Comparison of ENCODE assay signal across 7 mouse cellular contexts in genomic region chr13:9763828-9764645, GRCm38 (mm10). TPM values are rescaled to one million over a fixed set of nuclear protein-coding genes. Genes with fewer than 3 reads are reported as not detected.
A peak's percentile ranks its signal among the peaks of the same experiment; 100 is the strongest.
DNase-seq lines count a peak whose midpoint lies in the region; ATAC-seq and TF ChIP-seq lines count a peak whose summit lies in the region.

No protein-coding gene starts in this region.

- H3K4me2 ChIP-seq in limb, embryonic 14.5 days (replicated peaks; ENCODE audit: low read depth, low read length, severe bottlenecking) = peak overlapping the region; percentile 78
- peak overlapping the region; percentile 71 for H3K4me2 ChIP-seq in midbrain, embryonic 15.5 days

- peak overlapping the region; percentile 93 for H3K4me3 ChIP-seq in limb, embryonic 14.5 days (replicated peaks; ENCODE audit: low read length)
- H3K4me3 ChIP-seq in midbrain, embryonic 15.5 days = peak overlapping the region; percentile 82

- no peaks in the 10 kb centered on the region for H3K27me3 ChIP-seq in limb, embryonic 14.5 days (ENCODE audit: control insufficient read depth, insufficient read depth, low read length)
- no peaks in the 10 kb centered on the region for H3K27me3 ChIP-seq in midbrain, embryonic 15.5 days (replicated peaks)

- H3K36me3 ChIP-seq in limb, embryonic 14.5 days (ENCODE audit: control insufficient read depth, insufficient read depth, low read length) = no peaks in the 10 kb centered on the region
- no peaks in the 10 kb centered on the region for H3K36me3 ChIP-seq in midbrain, embryonic 15.5 days (replicated peaks)

- peak overlapping the region; percentile 100 for H3K9ac ChIP-seq in limb, embryonic 14.5 days (ENCODE audit: low read depth, low read length, severe bottlenecking)
- H3K9ac ChIP-seq in midbrain, embryonic 15.5 days = peak overlapping the region; percentile 94

- no peaks in the 10 kb centered on the region for H3K9me3 ChIP-seq in limb, embryonic 14.5 days (ENCODE audit: control insufficient read depth, low read length)
- no peaks in the 10 kb centered on the region for H3K9me3 ChIP-seq in midbrain, embryonic 15.5 days

- peak; percentile 84 for DNase-seq in adrenal gland, postnatal 10 days
- DNase-seq in embryo, embryonic 11.5 days (ENCODE audit: low read depth, low spot score) = peak; percentile 50
- DNase-seq in kidney, adult 11 months = peak; percentile 66
- peak; percentile 68 for DNase-seq in limb, embryonic 14.5 days (ENCODE audit: low spot score)
- peak; percentile 67 to 71 for DNase-seq in spleen, postnatal 10 days (ENCODE audit: low spot score in 2 of 2)

- peak overlapping the region; percentile 100 for H3K27ac ChIP-seq in limb, embryonic 14.5 days (replicated peaks; ENCODE audit: low read depth, low read length)
- H3K27ac ChIP-seq in midbrain, embryonic 15.5 days = peak overlapping the region; percentile 100

- TF ChIP-seq POLR2A in limb, embryonic 14.5 days (IDR thresholded peaks at IDR 0.05; ENCODE audit: borderline replicate concordance, extremely low read depth, insufficient read depth, insufficient read length) = no peak

- WGBS in limb, embryonic 14.5 days = 1% methylated on average over 33 of the region's 111 CpGs
- under 1% methylated on average over 46 of the region's 111 CpGs for WGBS in midbrain, embryonic 15.5 days

- peak; percentile 41 for ATAC-seq in granulocyte monocyte progenitor cell, adult 5-6 weeks (replicated peaks; ENCODE audit: poor library complexity, severe bottlenecking)
- peak; percentile 84 for ATAC-seq in limb, embryonic 14.5 days (ENCODE audit: low FRiP score, low read depth)
- peak; percentile 78 for ATAC-seq in midbrain, embryonic 15.5 days (replicated peaks)

- H3K4me1 ChIP-seq in limb, embryonic 14.5 days (ENCODE audit: control insufficient read depth, insufficient read depth, low read length) = peaks cover 23% of the 10 kb centered on the region
- H3K4me1 ChIP-seq in midbrain, embryonic 15.5 days = peaks cover 37% of the 10 kb centered on the region

RNA-seq across cellular contexts. Expression of gene Zmynd11, which starts 1.1 kb away (rescaled TPM):
- total RNA-seq in adrenal gland, postnatal 10 days (2021) = 100 to 1,000 TPM; 106 to 127 TPM
- total RNA-seq in granulocyte monocyte progenitor cell, adult 5-6 weeks (2014; fragmentation: Nextera tagmentation) = 40.3 and 45.5 TPM in 2 replicates
- total RNA-seq in granulocyte monocyte progenitor cell, adult 5-6 weeks (2017) = 47.2 and 52.7 TPM in 2 replicates
- polyA plus RNA-seq in limb, embryonic 14.5 days (2012; rRNA removed) = 173 and 178 TPM in 2 replicates
- polyA plus RNA-seq in limb, embryonic 14.5 days (2014; fragmentation: Nextera tagmentation; extraction: Ambion mirVana) = 138 and 143 TPM in 2 replicates
- 174 and 181 TPM in 2 replicates for polyA plus RNA-seq in midbrain, embryonic 15.5 days (2015; fragmentation: Nextera tagmentation; extraction: Ambion mirVana)

Comparison
In these comparisons a context has a peak if more than half of its experiments do, and no peak if none do; other contexts are left out.
1. Peak in every context shown above with its lines: DNase-seq, ATAC-seq, H3K4me3 ChIP-seq and H3K27ac ChIP-seq.